Mouse (Mus musculus) neural tube, embryonic 10.5 days (tissue): ENCODE data around the gene Cd247.

Experiments used
- DNase-seq: peaks from one replicate; pipeline ENCODE4 v3.0.0-alpha.2; 2017; ENCODE audit warnings: low spot score; ENCODE audit errors: extremely low spot score

Cd247 gene

DNA sequence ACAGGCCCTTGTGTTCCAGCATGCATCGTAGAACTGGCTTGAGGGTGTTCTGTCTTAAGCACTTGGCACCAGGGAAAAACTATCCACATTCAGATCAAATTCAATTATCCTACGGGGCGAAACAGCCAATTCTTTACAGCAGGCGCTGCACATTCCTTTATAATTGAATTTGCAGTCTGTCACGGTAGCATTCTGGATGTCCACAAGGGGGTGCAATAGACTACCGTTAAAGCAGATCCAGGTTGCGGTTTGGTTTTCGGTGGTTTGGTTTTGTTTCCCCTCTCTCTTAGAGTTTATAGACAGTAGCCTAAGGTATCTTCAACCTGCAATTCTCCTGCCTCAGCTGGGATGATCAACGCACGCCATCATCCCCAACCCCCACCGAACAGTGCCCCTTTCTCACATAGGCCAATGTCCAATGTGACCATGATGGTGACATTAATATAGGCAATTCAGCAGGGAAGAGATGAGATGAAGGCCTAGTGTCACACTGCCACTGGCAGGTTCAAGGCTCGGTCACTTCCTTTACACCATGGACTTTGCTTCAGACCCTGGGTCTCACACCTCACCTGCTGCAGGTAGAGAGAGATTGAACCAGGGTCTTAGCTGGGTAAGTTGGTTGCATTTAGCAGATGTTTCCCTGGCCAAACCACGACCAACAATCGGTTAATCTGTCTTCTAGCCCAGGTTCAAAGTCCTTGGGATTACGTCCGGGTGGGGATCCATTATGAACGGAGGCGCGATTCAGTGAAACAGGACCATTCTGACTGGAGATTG lies 12.8 kb upstream of the Cd247 start:
- DNase-seq, result peak; percentile 55

DNA sequence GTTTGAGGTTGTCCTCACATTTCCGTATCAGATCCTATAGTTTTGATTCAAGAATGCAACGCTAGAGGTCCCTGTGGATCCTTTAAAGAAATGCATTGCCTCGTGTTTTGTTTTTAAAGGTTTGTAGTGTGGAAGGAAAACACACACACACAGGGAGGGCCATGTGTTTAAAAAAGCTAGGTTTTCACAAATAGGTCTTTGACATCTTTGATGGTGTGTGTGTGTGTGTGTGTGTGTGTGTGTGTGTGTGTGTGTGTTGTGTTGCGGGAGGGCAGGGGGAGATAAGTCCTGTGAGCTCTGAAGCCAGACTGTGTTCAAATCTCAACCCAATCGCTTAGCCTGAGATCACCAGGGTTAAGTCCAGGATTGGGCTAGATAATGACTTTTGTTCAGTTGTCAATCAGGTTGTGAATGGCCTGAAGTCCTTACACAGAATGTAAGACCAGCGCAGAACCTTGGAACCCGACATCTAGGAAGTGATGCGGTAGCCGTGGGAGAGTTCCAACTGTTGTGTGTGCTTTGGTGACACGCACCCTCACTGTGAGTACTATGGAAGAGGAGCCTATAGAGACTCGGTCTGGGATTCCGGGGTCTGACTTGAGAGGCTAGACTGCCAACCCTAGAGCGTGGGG lies 8.4 kb upstream of the Cd247 start:
- peak; percentile 60 for DNase-seq

DNA sequence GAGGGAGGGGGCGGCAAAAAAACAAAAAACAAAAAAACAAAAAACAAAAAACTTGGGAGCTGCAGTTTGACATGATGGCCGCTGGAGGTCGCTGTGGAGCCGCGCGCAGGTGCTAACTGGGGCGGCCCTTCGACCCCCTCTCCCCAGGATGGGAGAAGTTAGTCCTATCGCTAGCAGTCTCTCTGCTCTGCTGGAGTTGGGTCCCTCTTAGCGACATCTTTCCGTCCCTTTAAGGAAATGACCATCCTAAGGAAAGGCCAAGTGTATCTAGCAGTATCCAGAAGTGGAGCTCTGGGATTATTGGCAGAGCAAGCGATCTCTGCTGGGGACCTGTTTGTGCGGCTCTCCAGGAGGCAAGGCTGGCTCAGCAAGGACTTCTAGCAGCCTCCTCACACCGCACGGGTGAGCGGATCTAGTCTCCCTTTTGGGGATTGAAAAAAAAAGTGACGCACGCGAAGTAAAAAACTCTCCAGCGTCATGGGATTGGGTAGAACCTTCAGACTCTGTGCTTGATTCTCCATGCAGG lies 7.8 kb upstream of the Cd247 start:
- peak; percentile 68 for DNase-seq

DNA sequence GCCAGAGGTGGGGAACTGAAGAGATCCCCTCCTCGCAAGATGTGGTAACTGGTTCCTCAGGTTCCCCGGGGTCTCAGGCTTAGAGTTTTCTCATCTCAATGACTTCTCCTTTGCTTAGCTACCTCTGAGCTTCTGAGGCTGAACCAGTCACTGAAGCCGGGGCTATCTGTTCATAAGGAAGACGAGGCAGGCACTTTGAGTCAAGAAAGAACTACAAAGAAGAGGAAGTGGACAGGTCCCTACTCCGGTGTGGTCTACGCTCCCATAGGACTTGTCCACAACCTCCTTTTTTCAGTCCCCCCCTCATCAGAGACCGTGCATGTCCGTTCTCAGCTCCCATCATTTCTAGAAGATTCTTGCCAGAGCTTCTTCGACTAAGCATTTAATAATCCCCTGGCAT lies 7.1 kb upstream of the Cd247 start:
- DNase-seq, result no peak

DNA sequence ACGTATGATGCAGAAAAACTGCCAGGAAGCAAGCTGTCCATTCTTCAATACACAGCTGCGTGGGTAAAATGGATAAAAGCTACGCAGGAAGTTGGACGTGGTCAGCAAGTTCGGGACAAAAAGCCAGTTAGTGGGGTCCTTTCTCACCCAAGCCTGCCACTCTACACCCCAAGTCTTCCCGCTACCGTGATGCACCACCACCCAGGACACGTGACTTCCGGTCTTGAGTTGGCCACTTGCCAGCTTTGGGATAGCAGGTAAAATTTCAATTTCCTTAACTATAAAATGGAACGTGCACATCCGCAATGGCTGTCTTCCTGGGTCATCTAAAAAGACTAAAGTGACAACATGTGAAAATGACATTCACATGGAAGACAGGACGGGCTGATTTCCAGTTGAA lies 6.6 kb upstream of the Cd247 start:
- no peak for DNase-seq

DNA sequence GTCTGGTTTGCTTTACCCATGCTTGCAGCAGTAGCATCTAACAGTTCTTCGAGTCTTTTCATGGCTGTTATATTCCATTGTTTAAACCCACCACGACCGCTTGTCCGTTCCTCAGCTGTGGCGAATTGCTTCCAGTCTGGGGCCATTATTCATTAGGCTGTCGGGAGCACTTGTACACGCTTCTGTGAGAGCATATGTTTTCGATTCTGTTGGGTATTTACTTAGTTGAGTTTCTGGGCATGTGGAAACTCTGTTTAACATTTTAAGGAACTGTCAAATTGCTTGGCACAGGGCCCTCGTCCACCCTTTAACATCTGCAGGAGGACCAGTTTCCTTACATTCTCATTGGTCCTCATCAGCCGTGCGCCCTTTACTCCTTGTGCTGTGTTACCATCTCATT lies 2.2 kb upstream of the Cd247 start:
- DNase-seq, result peak; percentile 65

DNA sequence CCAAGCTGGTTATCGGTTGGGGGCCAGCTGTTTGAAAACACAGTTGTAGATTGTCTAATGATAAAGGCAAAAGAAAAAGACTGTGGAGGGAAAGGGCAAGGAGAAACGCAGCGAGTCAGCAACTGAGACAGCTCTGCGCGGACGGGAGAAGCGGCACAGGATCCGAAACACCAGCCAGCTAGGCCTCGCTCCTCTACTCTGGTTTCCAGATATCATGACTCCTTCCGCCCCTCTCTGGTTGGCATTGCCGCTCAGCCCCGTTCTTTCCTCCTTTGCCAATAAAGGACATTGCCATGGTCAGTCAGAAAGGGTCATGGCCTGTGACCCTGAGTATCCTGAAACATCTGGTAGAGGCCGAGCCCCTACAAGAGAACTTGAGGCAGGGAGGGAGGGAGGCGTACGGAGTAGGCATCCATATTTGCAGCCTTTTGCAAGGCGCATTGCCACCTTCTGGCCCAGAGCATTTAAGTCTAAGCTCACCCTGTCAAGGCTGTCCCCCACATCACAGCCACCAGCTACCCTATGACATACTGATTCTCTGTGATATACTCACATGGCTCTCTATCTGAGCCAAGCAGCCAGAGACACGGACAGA lies 682 bp downstream of the Cd247 start:
- DNase-seq, result no peak

DNA sequence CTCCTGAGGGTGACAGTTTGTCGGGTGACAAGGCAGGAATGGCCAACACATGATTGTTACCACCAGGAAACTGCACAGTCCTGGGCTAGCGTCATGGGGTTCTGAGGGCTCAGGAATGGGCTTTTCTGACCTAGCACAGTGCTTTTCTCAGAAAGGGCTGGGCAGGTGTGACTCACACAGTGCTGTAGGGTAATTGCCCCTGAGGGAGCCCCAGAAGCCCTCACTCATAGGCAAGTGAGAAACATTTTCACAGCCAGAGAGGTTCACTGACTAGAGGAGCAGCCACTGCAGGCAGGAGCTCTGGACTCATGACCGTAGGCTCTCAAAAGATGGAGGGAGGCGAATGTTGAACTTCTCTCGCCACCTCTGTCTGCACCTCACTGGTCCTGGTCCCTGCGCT lies 1.5 kb downstream of the Cd247 start:
- no peak for DNase-seq

DNA sequence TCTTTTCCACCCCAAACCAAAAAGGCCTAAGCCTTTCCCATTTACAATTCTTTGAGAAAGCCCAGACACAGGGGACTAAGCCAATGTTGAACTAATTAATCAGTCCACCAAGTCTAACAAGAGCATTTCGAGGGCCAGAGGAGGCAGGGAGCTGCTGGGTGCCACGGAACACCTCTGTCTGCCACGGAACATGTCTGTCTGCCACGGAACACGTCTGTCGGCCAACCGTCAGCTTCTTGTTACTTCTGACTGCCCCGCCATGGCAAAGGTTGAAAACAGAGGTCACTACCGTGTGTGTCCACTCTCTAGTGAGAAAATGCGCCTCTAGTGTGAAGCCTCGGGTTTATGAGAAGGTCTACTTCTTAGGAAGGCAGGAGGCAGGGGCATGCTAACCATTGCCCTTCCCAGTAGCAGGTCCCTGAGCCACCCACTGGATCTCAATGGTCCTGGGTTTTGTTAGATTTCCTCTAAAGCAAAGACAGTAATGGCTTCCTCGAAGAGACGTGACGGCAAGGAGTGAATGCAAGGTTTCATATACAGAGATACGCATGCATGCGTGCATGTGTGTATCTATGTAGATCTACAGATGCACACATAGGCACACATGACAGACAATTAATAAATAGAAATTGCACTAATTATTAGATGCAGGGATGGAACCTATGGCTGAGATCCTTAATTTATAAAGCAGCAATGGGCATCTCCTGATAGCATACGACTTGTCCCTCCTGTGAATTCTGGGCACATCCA lies 2.2 kb downstream of the Cd247 start:
- no peak for DNase-seq

DNA sequence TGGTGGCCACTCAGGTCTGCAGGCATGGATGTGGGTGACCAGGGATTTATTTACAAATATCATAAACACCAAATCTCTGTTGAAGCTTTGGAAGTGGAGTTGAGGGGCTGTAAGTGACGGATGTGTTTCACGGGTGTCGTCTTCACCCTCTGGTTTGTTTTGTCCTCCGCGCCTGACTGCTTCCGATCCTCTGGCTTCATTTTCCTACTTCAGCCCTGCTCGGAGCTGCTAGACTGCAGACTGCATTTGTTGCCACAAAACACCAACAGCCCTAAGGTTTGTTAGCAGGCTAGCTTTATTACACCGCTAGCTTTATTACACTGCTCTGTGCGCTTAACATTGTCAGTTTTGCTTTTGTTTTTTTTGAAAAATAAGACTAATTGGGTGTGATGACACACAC lies 2.9 kb downstream of the Cd247 start:
- DNase-seq, result no peak

DNA sequence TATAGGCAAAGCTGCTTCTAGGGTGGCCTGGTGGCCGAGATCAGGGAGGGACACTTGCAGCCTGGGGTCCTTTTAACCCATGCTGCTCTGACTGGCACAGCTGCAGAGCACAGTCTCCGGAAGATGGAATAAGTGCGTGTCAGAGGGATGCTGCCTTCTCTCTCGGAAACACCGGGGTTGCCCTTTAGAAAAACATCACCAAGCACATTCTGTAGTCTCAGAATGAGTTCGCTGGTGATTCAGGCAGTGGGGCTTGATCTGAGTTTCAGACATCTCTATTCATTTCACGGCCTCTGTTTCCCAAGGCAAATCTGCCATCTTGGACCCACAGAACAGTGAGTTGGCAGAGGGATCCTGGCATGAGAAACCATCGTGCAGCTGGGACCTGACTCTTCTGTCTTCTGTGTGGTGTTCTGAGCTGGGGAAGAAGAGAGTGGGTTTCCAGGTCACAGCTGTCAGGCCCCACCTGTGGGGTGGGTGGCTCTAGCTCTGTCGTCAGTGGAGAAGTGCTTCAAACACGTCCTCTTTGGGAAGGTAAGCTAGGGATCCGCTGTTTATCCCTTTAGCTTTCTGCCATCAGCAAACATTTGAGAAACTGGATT lies 13.3 kb downstream of the Cd247 start:
- DNase-seq, result no peak

DNA sequence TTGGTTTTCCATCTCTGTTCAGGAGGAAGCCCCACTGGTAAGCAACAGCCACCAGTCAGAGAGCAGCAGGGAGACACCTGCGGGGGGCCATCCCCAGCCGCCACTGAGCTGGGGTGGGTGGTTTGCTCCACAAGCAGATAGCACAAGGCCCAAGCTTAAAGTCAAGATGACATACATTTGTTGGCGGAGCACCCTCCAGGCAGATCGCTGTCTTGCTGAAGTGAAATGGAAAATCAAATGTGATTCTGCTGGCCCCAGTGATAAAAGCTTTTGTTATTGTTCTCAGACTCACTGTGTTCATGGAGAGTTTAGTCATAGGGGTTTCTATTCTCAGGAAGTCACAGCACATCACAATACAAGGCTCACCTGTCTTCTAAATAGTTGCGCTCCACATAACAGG lies 14.6 kb downstream of the Cd247 start:
- no peak for DNase-seq

DNA sequence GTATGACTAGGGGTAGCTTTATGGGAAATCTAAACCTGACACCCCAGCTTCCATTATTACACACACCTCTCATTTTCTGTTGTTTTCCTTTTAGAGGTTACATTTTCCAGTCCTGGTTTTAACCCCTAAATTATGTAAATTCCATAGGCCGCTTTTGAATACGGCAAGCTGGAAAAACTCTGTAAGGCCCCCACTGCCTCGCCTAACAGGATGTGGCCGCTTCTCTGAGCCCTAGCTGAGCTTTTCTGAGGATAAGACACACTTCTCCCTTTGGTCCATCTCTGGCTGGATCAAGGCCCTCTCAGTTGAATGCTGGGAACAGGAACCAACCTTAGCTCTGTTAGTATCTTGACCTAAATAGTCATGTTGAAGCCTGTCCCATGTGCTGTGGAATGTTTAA lies 15.7 kb downstream of the Cd247 start:
- no peak for DNase-seq

DNA sequence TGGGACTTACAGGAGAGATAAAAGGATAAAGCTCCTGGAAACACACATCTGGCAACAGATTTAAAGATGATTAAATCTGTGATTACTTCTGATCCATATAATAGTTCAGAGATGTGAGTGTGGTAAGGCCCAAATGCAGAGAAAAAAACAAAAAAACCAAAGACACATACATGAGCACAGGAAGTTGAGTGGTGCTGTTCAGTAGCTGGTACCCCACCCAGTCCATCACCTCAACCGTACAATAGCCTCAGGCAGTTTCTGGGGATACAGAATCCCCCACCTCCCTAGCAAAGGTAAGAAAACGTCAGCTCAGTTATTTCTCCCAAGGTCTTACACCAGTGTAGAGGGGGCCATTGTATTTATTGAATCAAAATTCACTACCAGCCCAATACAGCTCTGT lies 22.2 kb downstream of the Cd247 start:
- DNase-seq, result no peak

DNA sequence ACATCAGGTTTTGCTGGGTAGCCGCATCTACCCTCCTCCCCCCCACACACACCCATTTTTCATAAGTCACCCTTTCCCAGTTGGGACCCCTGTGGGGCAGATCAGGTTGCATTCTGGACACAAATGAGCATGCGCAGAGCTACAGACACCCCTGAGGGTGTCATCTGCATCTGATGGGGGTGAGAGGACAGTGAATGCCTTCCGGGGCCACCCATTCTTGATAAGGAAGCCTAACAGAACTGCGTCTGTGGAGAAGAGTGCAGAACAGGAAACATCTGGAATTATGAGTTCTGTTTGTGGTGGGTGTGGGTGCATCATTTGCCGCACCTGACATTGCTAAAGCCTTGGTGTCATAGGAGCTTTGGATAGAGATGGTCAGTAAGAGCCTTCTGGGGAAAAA lies 22.7 kb downstream of the Cd247 start:
- no peak for DNase-seq

DNA sequence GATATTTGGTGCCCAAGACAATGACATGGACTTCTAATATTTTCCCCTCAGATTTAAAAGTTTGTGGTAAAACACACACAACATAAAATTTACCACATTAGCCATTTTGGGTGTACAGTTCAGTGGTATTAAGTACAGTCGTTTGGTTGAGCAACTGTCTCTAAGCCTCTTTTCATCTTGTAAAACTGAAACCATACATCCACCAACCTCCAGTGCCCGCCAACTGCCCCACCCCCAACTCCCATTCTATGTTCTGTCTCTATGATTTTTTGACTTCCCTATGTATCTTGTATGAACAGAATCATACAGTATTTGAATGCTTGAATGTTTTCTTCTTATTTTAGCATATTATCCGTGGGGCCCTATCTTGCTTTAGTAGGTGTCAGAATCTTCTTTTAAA lies 24.3 kb downstream of the Cd247 start:
- DNase-seq, result no peak

DNA sequence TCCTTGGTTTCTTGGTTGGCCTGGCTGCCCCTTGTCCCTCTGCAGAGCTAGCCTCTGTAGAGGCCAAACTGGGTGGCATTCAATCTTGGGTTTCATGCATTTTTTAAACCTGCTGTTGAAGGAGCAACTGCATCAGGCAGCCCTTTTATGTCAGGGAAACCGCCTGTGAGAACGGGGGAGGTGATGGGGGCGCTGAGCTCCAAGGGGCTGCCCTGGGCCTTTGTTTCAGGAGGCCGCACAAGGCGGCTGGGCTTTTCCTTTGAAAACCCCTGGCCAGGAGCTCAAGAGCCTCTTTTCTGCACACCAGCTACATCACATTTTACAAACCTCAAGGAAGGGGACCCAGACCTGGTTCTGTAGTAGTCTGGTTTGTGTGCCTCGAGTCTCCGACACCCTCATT lies 25.6 kb downstream of the Cd247 start:
- peak; percentile 67 for DNase-seq

DNA sequence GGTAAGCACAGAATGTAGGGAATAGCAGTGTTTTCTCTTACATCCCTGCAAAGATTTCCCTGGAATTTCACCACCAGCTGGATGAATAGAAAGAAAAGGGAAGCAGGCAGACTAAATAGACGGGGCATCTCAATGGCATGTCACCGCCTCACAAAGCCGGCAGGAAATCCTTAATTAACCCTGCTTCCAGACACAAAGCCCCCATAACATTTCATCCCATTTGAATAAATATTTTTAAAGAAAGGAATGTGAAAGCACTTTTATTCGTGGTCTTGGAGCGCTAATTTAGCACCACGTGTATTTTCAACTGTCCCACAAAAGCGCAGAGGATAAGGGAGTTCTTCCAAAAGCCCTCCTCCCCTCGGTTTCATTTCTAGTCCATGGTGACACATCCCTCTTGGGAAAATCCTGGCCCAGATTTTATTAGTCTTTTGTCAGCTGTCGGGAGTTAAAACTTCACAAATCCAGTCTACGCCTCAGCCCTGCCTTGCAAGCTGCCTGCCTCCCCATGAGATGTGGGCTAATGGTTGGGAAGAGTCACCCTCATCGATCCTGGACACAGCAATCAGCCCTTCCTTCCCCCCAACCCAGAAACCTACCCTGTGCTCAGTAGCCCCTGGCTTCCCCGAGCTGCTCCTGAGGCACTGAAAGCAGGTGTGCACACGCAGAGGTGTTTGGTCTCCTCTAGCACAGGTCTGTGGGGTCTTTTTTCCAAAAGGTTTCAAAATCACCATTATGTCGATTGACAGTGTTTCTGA lies 26.2 kb downstream of the Cd247 start:
- no peak for DNase-seq

DNA sequence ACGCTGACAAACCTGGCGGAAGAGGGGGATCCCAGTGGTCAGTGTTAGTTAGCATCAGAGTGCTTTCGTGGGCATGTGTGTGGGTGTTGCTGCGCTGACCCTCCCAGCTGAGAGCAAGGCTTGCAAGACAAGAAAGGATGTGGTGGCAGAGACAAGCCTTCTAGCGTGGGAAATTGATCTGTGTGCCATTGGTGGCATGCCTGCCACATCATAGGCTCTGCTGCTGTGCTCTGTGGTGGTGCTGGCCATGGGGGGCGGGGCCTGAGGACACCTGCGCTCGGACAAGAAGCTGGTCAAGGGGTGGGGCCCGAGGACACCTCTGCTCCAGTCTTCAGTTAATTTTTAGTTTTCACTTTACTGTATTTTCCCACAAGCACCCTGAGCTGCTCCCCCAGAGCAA lies 27.9 kb downstream of the Cd247 start:
- no peak for DNase-seq

DNA sequence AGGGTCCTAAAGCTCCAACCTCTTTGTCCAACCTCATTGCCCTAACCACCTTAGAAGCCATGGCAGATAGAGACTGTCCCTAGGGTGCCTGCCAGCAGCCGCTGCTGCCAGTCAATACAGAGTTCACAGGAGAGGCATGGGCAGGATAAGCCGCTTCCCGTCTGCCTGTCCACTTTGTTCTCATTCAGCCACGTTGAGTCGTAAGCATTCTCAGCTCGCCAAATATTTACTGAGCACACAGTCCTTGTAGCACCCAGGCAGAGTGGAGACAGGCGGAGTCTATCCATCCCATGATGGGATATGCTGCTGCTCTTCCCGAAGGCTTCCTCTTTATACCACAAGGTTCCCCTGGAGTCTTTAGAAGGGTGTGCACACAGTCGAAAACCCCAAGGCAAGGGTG lies 28.8 kb downstream of the Cd247 start:
- DNase-seq, result no peak
